Mouse (Mus musculus) lung, adult 2 months (tissue): Measurements from ENCODE around the gene Gna13.

ENCODE experiments used
- CTCF ChIP-seq: fragments of 200-500 bp; IDR thresholded peaks from 2 replicates; pipeline ENCODE4 v1.5.1; 2011; ENCODE audit warnings: mild to moderate bottlenecking, low read length, control low read depth; ENCODE audit not compliant: insufficient read depth
- POLR2A ChIP-seq: fragments of 200-500 bp; IDR thresholded peaks from 2 replicates; pipeline ENCODE4 v1.6.1; 2011; ENCODE audit warnings: low read depth, mild to moderate bottlenecking, control low read depth, low read length, borderline replicate concordance; ENCODE audit errors: extremely low read depth

GRCm38 (mm10) chr11:109419461-109419860, 56.8 kb downstream of the Gna13 start:
- TF ChIP-seq CTCF (no peak), POLR2A (no peak)
